Mouse (Mus musculus) myocyte (in vitro differentiated cells): ENCODE data around the gene Rrp1b. TPM values are rescaled to one million over a fixed set of nuclear protein-coding genes. Genes with fewer than 3 reads are reported as not detected.

Experiments
- H3K27me3 ChIP-seq: one replicate; pipeline ENCODE4 v1.6.1; 2011; ENCODE audit not compliant: control insufficient read depth, insufficient read depth, insufficient read length
- H3K36me3 ChIP-seq: one replicate; pipeline ENCODE4 v1.6.1; 2011; ENCODE audit not compliant: control insufficient read depth, insufficient read depth
- H3K4me2 ChIP-seq: one replicate; pipeline ENCODE4 v1.6.1; 2011; ENCODE audit warnings: low read depth, control low read depth
- H3K4me3 ChIP-seq: one replicate; pipeline ENCODE4 v1.5.1; 2011; ENCODE audit warnings: mild to moderate bottlenecking, control low read depth, moderate library complexity
- H3K79me2 ChIP-seq: one replicate; pipeline ENCODE4 v1.6.1; 2011; ENCODE audit not compliant: control insufficient read depth, insufficient read depth
- H3ac ChIP-seq: one replicate; pipeline ENCODE4 v1.6.1; 2011; ENCODE audit not compliant: control insufficient read depth, insufficient read length
- CEBPB ChIP-seq: IDR thresholded peaks from 2 replicates; pipeline ENCODE4 v1.6.1; 2011; ENCODE audit warnings: mild to moderate bottlenecking, moderate library complexity; ENCODE audit not compliant: poor library complexity, insufficient read depth, severe bottlenecking
- E2F4 ChIP-seq: IDR thresholded peaks from one replicate; pipeline ENCODE4 v1.6.1; 2011; ENCODE audit warnings: mild to moderate bottlenecking, control low read depth, moderate library complexity; ENCODE audit not compliant: insufficient read depth
- MAX ChIP-seq: IDR thresholded peaks from one replicate; pipeline ENCODE4 v1.6.1; 2011; ENCODE audit warnings: low read depth, mild to moderate bottlenecking, control low read depth
- MYOD1 ChIP-seq, 3 experiments: IDR thresholded peaks; one replicate each; pipeline ENCODE4 v1.6.1; 2011; ENCODE audit warnings: control low read depth in 2 of 3, low read depth in 2 of 3, mild to moderate bottlenecking in 2 of 3, moderate library complexity in 1 of 3; ENCODE audit not compliant: insufficient read length in 2 of 3, control insufficient read depth in 1 of 3
- MYOG ChIP-seq, 3 experiments: IDR thresholded peaks; one replicate each; pipeline ENCODE4 v1.6.1; 2011; ENCODE audit warnings: control low read depth in 2 of 3, low read depth in 2 of 3, mild to moderate bottlenecking in 2 of 3; ENCODE audit not compliant: insufficient read length in 2 of 3, control insufficient read depth in 1 of 3, insufficient read depth in 1 of 3
- POLR2A ChIP-seq: IDR thresholded peaks from one replicate; pipeline ENCODE4 v1.6.1; 2011; ENCODE audit warnings: low read depth, mild to moderate bottlenecking, control low read depth, moderate library complexity; ENCODE audit not compliant: insufficient read length
- POLR2AphosphoS2 ChIP-seq: IDR thresholded peaks from one replicate; pipeline ENCODE4 v1.6.1; 2011; ENCODE audit warnings: low read depth, control low read depth; ENCODE audit not compliant: insufficient read length
- REST ChIP-seq: IDR thresholded peaks from one replicate; pipeline ENCODE4 v1.6.1; 2011; ENCODE audit warnings: mild to moderate bottlenecking, control low read depth, moderate library complexity; ENCODE audit not compliant: insufficient read depth, insufficient read length
- SRF ChIP-seq: IDR thresholded peaks from one replicate; pipeline ENCODE4 v1.6.1; 2011; ENCODE audit warnings: low read depth; ENCODE audit not compliant: control insufficient read depth, insufficient read length
- TCF12 ChIP-seq: IDR thresholded peaks from one replicate; pipeline ENCODE4 v1.6.1; 2011; ENCODE audit warnings: mild to moderate bottlenecking, control low read depth; ENCODE audit not compliant: poor library complexity, insufficient read depth, severe bottlenecking
- TCF3 ChIP-seq: IDR thresholded peaks from one replicate; pipeline ENCODE4 v1.6.1; 2011; ENCODE audit warnings: low read depth, control low read depth; ENCODE audit not compliant: insufficient read length
- USF1 ChIP-seq: IDR thresholded peaks from one replicate; pipeline ENCODE4 v1.6.1; 2011; ENCODE audit warnings: low read depth, mild to moderate bottlenecking, control low read depth, moderate library complexity
- polyA plus RNA-seq: library from polyadenylated mRNA; unstranded; fragments of >200 nt; fragmentation: generic; extraction: Trizol; gene quantifications from one replicate; pipeline ENCODE4 v1.2.1, GENCODE M21; 2012; ENCODE audit warnings: missing spikeins

The Rrp1b gene
- polyA plus RNA-seq, 1 experiment = 13.1 TPM

DNA sequence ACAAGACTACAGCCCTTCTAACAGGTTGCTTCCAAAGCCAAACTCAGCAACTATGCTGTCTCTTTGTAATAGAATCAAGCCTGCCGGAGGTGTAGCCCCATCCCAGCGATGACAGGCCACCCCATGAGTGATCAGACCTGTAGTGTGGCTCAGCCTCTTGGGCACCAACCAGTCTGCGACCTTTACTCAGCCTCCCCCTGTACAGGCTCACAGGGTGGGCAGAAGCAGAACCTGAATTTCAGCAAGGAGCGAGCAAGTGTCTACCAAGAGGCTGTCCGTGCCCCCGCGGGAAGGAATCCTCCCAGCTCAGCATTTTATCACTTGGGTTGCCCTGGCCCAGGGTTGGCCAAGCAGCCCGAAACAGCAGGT is 63.7 kb downstream of the Rrp1b start:
- Histone ChIP-seq H3K27me3 (no peaks in the 10 kb centered on the region), H3K79me2 (no peaks in the 10 kb centered on the region), H3K4me3 (no peak overlapping the region), H3K4me2 (no peak overlapping the region), H3K36me3 (no peaks in the 10 kb centered on the region), H3ac (no peak overlapping the region)
- TF ChIP-seq MYOD1 (IDR thresholded peaks at IDR 0.05; ENCODE audit: control insufficient read depth in 1 of 3, insufficient read length in 2 of 3, low read depth in 2 of 3) (no peak), E2F4 (no peak), TCF3 (no peak), MYOG (IDR thresholded peaks at IDR 0.05; ENCODE audit: control insufficient read depth in 1 of 3, insufficient read depth in 1 of 3, insufficient read length in 2 of 3, low read depth in 2 of 3) (no peak)

DNA sequence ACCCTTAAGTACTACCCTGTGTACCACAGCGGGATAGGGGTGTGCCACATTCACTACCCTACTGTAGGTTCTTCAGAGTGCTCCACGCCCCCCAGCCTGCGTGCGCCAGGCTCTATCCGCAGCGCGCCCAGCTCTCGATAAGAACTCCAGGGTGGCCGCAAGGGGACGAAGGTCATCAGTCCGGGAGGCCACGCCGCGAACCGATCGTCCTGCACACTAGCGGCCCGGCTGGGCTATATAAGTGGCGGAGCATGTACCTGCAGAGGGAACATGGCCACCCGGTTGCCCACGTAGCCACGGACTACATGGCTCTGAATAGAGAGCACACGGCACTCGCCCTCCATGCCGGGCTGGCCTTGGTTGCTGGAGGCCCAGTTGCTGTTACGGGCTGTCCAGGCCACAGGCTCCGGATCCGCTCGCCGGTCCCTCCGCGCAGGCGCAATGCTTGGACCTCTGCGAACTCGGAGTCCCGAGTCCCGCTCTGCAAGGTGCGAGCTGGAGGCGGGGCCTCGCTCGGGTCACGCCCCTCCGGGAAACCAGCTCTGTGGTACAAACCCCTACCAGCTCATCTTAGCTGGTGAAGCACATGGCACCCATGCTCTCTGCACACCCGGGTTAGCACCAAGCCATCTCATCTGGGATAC is 64.2 kb downstream of the Rrp1b start:
- Histone ChIP-seq H3ac (no peak overlapping the region), H3K4me3 (no peak overlapping the region), H3K27me3 (no peaks in the 10 kb centered on the region), H3K36me3 (no peaks in the 10 kb centered on the region), H3K4me2 (no peak overlapping the region), H3K79me2 (no peaks in the 10 kb centered on the region)
- TF ChIP-seq REST (no peak), CEBPB (no peak), E2F4 (no peak), POLR2AphosphoS2 (no peak), MYOD1 (IDR thresholded peaks at IDR 0.05; ENCODE audit: control insufficient read depth in 1 of 3, insufficient read length in 2 of 3, low read depth in 2 of 3) (no peak), TCF12 (no peak), TCF3 (no peak), USF1 (no peak), MAX (no peak), POLR2A (no peak), MYOG (IDR thresholded peaks at IDR 0.05; ENCODE audit: control insufficient read depth in 1 of 3, insufficient read depth in 1 of 3, insufficient read length in 2 of 3, low read depth in 2 of 3) (no peak), SRF (no peak)

GRCm38 (mm10) chr17:32103054-32103453 is 67.2 kb downstream of the Rrp1b start:
- Histone ChIP-seq H3K36me3 (no peaks in the 10 kb centered on the region), H3K4me2 (no peak overlapping the region), H3ac (no peak overlapping the region), H3K4me3 (no peak overlapping the region), H3K79me2 (no peaks in the 10 kb centered on the region), H3K27me3 (no peaks in the 10 kb centered on the region)
- TF ChIP-seq POLR2AphosphoS2 (no peak), USF1 (no peak), MYOD1 (IDR thresholded peaks at IDR 0.05; ENCODE audit: control insufficient read depth in 1 of 3, insufficient read length in 2 of 3, low read depth in 2 of 3) (no peak), MAX (no peak)

DNA sequence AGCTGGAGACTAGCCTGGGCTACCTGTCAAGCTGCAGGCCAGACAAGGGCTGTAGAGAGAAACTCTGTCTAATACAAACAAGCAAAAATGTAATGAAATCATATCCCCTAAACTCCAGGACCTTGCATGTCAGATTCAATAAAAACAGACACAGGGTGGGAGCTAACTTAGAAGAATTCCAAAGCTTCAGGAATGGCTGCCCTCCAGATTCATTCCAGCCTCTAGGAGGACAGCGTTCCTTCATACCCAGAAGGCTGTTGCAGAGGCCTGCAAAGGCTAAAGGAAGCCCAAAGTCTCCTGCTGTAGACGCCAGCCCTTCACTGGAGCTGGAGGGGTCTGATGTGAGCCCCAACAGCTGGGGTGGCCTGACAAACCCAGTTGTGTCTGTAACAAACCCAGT is 70.5 kb downstream of the Rrp1b start:
- Histone ChIP-seq H3K79me2 (no peaks in the 10 kb centered on the region), H3ac (no peak overlapping the region), H3K36me3 (no peaks in the 10 kb centered on the region), H3K4me3 (no peak overlapping the region), H3K27me3 (no peaks in the 10 kb centered on the region), H3K4me2 (no peak overlapping the region)
- TF ChIP-seq POLR2A = no peak
- no peak for TF ChIP-seq POLR2AphosphoS2
- no peak for TF ChIP-seq TCF3
- no peak for TF ChIP-seq E2F4
- TF ChIP-seq SRF = no peak
- no peak for TF ChIP-seq MYOG (IDR thresholded peaks at IDR 0.05; ENCODE audit: control insufficient read depth in 1 of 3, insufficient read depth in 1 of 3, insufficient read length in 2 of 3, low read depth in 2 of 3)
- TF ChIP-seq CEBPB = no peak
- TF ChIP-seq REST = no peak
- TF ChIP-seq USF1 = no peak
- TF ChIP-seq MAX = no peak
- no peak for TF ChIP-seq MYOD1 (IDR thresholded peaks at IDR 0.05; ENCODE audit: control insufficient read depth in 1 of 3, insufficient read length in 2 of 3, low read depth in 2 of 3)
- no peak for TF ChIP-seq TCF12

- no peaks in the 10 kb centered on the region for H3K79me2 ChIP-seq
- no peak overlapping the region for H3K4me3 ChIP-seq
- no peaks in the 10 kb centered on the region for H3K27me3 ChIP-seq
- TF ChIP-seq CEBPB = no peak
- TF ChIP-seq TCF3 = no peak
- no peak for TF ChIP-seq E2F4
- no peak for TF ChIP-seq TCF12
- TF ChIP-seq USF1 = no peak
- no peak for TF ChIP-seq MYOG (IDR thresholded peaks at IDR 0.05; ENCODE audit: control insufficient read depth in 1 of 3, insufficient read depth in 1 of 3, insufficient read length in 2 of 3, low read depth in 2 of 3)
- TF ChIP-seq POLR2A = no peak
- no peak for TF ChIP-seq REST
- TF ChIP-seq MAX = no peak
- TF ChIP-seq MYOD1 (IDR thresholded peaks at IDR 0.05; ENCODE audit: control insufficient read depth in 1 of 3, insufficient read length in 2 of 3, low read depth in 2 of 3) = no peak
- TF ChIP-seq POLR2AphosphoS2 = no peak
- H3ac ChIP-seq = no peak overlapping the region
- no peak overlapping the region for H3K4me2 ChIP-seq
- H3K36me3 ChIP-seq = no peaks in the 10 kb centered on the region
These were observed 72.0 kb downstream of the Rrp1b start for GRCm38 (mm10) chr17:32107877-32108276.
